Mouse (Mus musculus) bone marrow macrophage, adult 2 months (primary cell): ENCODE measurements around the gene Baz2b.

Source experiments
- CTCF ChIP-seq: IDR thresholded peaks from 2 replicates; pipeline ENCODE4 v1.5.1; 2012; ENCODE audit warnings: low read depth, mild to moderate bottlenecking, low read length, moderate library complexity
- POLR2A ChIP-seq: IDR thresholded peaks from 2 replicates; pipeline ENCODE4 v1.6.1; 2012; ENCODE audit warnings: mild to moderate bottlenecking, low read depth, low read length, borderline replicate concordance

- TF ChIP-seq CTCF (no peak), POLR2A (no peak)
Measured at GRCm38 (mm10) chr2:59970511-59970910, 239.1 kb downstream of the Baz2b start.
